Mouse (Mus musculus): ENCODE data around the gene Bcorl1.
"Not testable (repeated sequence)": the region's sequence is repeated elsewhere in the genome, so short reads cannot be mapped to it uniquely, and the experiment has no call there.

Bcorl1 gene

GRCm38 (mm10) chrX:48389380-48389779 lies 48.2 kb downstream of the Bcorl1 start:
- DNase-seq (ENCODE audit: low spot score): no peak

GRCm38 (mm10) chrX:48399994-48400393 lies 58.8 kb downstream of the Bcorl1 start:
- DNase-seq (ENCODE audit: low spot score): no peak

- no peak for DNase-seq (ENCODE audit: low spot score)
Measured at GRCm38 (mm10) chrX:48405141-48405540, 64.0 kb downstream of the Bcorl1 start.

- peak; percentile 58 for DNase-seq (ENCODE audit: low spot score)
Measured at GRCm38 (mm10) chrX:48409611-48410387, 68.6 kb downstream of the Bcorl1 start.

GRCm38 (mm10) chrX:48410388-48410776 lies 69.2 kb downstream of the Bcorl1 start:
- no peak for DNase-seq (ENCODE audit: low spot score)

GRCm38 (mm10) chrX:48412629-48413028 lies 71.5 kb downstream of the Bcorl1 start:
- DNase-seq (ENCODE audit: low spot score): no peak

- no peak for DNase-seq (ENCODE audit: low spot score)
Measured at GRCm38 (mm10) chrX:48414291-48414690, 73.1 kb downstream of the Bcorl1 start.

- no peak for DNase-seq (ENCODE audit: low spot score)
Measured at GRCm38 (mm10) chrX:48418417-48418816, 77.3 kb downstream of the Bcorl1 start.

GRCm38 (mm10) chrX:48422986-48423385 lies 81.8 kb downstream of the Bcorl1 start:
- peak; percentile 23 for DNase-seq (ENCODE audit: low spot score)

GRCm38 (mm10) chrX:48423671-48424070 lies 82.5 kb downstream of the Bcorl1 start:
- DNase-seq (ENCODE audit: low spot score): no peak

GRCm38 (mm10) chrX:48424583-48424982 lies 83.4 kb downstream of the Bcorl1 start:
- DNase-seq (ENCODE audit: low spot score): no peak

- DNase-seq (ENCODE audit: low spot score): no peak
Measured at GRCm38 (mm10) chrX:48425280-48425679, 84.1 kb downstream of the Bcorl1 start.

- no peak for DNase-seq (ENCODE audit: low spot score)
Measured at GRCm38 (mm10) chrX:48428241-48428640, 87.1 kb downstream of the Bcorl1 start.

- DNase-seq (ENCODE audit: low spot score): no peak
Measured at GRCm38 (mm10) chrX:48428642-48429041, 87.5 kb downstream of the Bcorl1 start.

- no peak for DNase-seq (ENCODE audit: low spot score)
Measured at GRCm38 (mm10) chrX:48429100-48429499, 87.9 kb downstream of the Bcorl1 start.

- no peak for DNase-seq (ENCODE audit: low spot score)
Measured at GRCm38 (mm10) chrX:48429538-48429937, 88.4 kb downstream of the Bcorl1 start.

- no peak for DNase-seq (ENCODE audit: low spot score)
Measured at GRCm38 (mm10) chrX:48432599-48433526, 91.7 kb downstream of the Bcorl1 start.

- no peak for DNase-seq (ENCODE audit: low spot score)
Measured at GRCm38 (mm10) chrX:48433527-48433899, 92.4 kb downstream of the Bcorl1 start.

GRCm38 (mm10) chrX:48434251-48434650 lies 93.1 kb downstream of the Bcorl1 start:
- no peak for DNase-seq (ENCODE audit: low spot score)

- DNase-seq (ENCODE audit: low spot score): no peak
Measured at GRCm38 (mm10) chrX:48435477-48435900, 94.3 kb downstream of the Bcorl1 start.

GRCm38 (mm10) chrX:48436082-48436481 lies 94.9 kb downstream of the Bcorl1 start:
- DNase-seq (ENCODE audit: low spot score): not testable (repeated sequence)

GRCm38 (mm10) chrX:48439036-48439435 lies 97.9 kb downstream of the Bcorl1 start:
- no peak for DNase-seq (ENCODE audit: low spot score)

GRCm38 (mm10) chrX:48441548-48441947 lies 100.4 kb downstream of the Bcorl1 start:
- no peak for DNase-seq (ENCODE audit: low spot score)

All from urinary bladder, postnatal 10 days (tissue).